Mouse (Mus musculus): ENCODE data around the gene Uap1l1.
A peak's percentile ranks its signal among the peaks of the same experiment; 100 is the strongest.
"Not testable (repeated sequence)": the region's sequence is repeated elsewhere in the genome, so short reads cannot be mapped to it uniquely, and the experiment has no call there.

The Uap1l1 gene

DNA sequence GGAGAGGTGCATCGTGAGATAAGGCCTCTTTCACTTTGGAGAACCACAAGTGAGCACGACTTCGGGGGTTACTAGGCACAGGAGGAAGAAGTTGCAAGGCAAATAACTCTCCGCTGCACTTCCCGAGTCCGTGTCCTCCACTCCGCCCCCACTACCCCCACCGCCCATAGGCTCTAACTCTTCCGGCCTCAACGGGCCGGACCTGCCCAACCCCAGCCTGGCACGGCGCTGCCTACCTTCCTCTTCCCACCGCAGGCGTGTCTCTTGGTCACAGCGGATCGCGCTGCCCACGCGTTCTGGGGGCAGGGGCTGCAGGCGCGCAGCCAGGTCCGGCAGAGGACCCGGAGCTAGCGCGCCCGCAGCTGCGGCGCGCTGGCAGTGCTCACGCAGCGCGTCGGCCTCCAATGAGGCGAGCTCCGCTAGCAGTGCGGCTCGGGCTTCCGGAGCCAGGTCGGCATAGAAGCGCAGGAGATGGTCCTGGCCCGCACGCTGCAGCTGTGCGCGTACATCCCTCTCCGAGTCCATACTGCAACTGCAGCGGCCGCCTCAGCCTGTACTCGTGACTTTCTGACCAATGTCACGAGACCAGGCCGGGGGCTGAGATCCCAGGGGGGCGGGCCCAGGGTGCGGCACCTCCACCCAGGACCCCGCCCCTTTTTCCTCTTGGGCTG is at the start of gene Uap1l1:
TSS of gene Uap1l1 (minus strand) at position 592 of the 671 bp plus-strand sequence.
- DNase-seq, result peak; percentile 69

GRCm38 (mm10) chr2:25413436-25413835 is 48.0 kb upstream of the Uap1l1 start:
- not testable (repeated sequence) for DNase-seq

DNA sequence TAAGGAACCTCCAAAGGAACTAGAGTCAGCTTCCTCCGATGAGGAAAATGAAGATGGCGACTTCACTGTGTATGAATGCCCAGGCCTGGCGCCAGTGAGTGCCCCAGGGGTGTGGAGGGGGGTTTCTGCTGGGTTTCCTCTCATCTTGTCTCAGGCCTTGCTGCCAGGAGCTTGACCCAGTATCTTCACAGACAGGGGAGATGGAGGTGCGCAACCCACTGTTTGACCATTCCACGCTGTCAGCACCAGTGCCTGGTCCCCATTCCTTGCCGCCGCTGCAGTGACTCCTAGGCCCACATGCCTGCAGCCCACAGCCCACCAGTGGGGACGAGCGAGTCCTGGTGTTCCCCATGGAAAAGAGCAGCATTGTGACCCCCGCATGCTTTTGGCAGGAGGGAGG is 43.4 kb upstream of the Uap1l1 start:
- DNase-seq, result no peak

- DNase-seq, result no peak
These were observed 38.5 kb upstream of the Uap1l1 start for GRCm38 (mm10) chr2:25403994-25404393.

DNA sequence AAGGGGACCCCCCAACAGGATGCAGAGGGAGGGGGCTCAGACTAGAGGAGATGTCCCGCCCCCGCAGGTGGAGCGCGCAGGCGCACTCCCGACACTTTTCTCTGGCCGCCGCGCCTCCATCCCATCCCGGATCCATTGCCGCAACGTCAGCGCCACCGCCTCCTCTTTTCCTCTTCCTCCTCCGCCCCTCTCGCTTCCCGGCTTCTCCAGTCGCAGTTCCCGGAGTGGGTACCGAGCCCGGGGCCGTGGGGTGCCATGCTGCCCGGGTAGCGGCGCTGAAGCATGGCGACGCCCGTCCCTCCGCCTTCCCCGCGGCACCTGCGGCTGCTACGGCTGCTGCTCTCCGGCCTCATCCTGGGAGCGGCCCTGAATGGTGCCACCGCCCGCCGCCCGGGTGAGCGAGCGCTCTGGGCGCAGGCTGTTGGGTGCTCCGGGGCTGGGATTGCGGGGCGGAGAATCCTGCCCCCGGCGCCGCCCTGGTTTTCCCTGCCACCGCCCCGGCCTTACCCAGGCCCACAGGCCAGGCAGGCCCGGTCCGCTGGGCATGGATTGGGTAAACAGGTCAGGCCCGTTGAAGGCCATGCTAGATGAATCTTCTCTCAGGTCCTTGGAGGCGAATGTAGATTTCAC is 37.6 kb upstream of the Uap1l1 start:
- peak; percentile 57 for DNase-seq

DNA sequence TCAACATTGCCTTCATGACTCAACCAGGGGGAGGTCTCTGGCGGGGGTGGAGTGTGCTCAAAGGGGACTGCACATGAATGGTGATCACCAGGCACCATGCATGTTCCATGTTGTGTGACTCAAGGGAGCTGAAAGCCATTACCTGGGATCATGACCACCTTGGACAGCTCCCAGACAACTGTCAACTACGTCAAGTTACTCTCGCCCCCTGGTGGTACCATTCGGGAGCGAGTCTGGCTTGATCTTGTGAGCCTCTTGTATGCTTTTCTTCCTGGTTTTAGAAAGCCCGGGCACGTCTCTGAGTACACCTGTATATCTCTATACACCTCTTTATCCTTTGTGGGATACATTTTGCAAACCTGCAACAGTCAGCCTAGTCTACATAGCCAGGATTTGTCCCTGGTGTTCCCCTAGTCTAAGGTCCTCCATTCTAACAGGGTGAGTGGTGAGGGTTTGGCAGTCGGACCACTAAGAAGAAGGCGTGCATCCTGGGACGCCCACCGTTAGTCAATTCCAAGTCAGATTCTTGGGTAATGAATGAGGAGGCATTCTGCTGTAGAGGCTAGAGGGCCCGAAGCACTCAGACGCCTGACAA is 37.0 kb upstream of the Uap1l1 start:
- peak; percentile 94 for DNase-seq

DNA sequence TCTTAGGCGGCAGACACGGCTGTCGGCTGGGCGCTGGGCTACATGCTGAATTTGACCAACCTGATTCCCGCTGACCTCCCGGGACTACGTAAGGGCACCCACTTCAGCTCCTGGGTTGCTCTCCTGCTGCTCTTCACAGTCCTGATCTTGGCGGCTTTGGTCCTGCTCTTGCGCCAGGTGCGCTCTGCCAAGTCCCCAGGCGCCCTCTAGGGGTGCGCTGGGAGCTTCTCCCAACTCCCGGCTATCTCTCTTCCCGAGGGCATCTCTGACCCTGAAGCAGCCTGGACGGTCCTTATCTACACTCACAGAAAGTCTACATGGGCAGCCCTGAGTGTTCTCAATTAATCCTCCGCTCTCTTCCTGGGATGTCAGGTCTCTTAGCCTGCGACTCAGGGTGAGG is 35.3 kb upstream of the Uap1l1 start:
- peak; percentile 67 for DNase-seq

- no peak for DNase-seq
These were observed 34.8 kb upstream of the Uap1l1 start for GRCm38 (mm10) chr2:25400291-25400690.

- no peak for DNase-seq
These were observed 33.6 kb upstream of the Uap1l1 start, which contains the start of gene Npdc1 for GRCm38 (mm10) chr2:25399051-25399450. Gene Npdc1, plus strand, starts transcription at chr2:25399351.

GRCm38 (mm10) chr2:25398065-25398464 is 32.6 kb upstream of the Uap1l1 start:
- no peak for DNase-seq

DNA sequence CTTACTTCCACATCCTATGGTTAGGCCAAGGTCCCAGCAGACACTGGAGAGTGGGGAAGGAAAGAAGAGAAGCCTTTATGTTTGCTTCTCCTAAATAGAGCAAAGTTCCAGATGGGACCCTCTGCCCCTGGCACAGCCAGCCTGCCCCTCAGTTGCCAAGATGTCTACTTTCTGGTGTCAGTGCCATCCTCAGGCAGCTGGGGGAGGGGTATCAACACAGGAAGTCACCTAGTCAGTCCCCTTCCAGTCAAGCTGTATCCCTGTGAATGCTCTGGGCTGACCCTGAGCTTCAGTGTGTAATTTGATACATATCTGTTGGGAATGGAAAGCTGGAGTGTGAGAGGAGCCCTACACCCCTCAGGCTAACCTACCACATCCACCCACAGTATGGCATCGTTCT is 31.5 kb upstream of the Uap1l1 start:
- no peak for DNase-seq

- DNase-seq, result no peak
These were observed 31.1 kb upstream of the Uap1l1 start for GRCm38 (mm10) chr2:25396597-25396983.

- peak; percentile 46 for DNase-seq
These were observed 30.5 kb upstream of the Uap1l1 start, which contains the start of gene Entpd2 for GRCm38 (mm10) chr2:25395721-25396596. Gene Entpd2, plus strand, starts transcription at chr2:25395874.

DNA sequence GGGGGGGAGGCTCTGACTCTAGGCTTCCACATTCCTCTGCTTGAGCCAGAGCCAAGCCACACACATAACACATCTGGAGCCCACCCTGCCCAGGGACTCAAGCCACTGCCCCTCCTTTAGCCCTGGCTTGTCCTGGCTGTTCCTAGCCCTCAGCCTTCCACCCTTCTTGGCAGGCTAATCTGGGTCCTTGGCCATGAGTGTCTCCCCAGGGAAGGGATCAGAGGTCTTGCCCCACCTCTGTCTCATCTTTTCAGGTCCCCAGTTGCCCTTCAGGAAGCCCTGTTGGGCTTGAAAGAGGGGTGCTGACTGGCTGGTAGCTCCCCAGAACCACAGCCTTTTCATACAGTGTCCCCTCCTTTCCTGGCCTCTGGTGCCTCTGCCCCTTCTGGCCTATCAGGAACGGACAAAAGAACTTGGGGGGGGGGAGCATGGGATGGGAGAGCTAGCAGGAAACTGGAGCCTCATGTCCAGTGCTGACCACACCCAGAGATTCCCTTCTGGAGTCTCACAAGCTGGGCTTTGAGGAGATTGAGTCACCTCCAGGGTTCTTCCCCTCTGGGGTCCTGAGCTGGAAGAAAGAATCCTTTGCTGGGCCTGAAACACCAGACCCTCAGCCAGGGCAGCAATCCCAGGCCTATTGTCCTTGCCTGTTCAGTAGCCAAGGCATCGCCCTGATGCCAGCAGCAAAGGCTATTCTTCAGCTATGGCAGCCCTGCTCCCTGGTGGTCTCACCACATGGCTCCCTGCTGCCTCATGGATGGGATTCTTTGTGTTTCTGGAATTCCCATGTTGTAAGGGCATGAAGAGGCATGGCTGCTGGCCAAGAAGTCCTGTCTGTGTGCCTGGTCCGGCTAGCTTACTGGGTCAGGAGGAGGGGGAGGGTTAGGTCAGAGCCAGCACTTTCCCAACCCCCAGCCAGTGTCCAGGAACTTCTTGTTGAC is 29.1 kb upstream of the Uap1l1 start:
- no peak for DNase-seq

DNA sequence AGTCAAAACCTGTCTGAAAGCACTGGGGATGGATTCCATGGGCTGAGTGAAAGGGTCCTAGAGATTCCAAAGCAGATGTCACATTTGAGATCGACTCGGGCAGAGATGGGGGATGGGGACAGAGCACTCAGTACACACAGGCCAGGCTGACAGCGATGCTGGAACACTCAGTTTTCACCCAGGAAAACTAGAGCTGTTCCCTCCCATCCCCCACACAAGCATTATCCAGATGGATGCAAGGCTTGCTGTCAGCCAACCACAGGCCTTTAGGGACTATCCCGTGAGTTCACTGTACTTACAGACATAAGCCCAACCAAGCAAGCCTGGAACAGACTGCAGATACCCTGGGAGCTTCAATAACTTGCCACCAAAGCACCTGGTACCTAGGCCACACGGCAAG is 25.8 kb upstream of the Uap1l1 start:
- no peak for DNase-seq

DNA sequence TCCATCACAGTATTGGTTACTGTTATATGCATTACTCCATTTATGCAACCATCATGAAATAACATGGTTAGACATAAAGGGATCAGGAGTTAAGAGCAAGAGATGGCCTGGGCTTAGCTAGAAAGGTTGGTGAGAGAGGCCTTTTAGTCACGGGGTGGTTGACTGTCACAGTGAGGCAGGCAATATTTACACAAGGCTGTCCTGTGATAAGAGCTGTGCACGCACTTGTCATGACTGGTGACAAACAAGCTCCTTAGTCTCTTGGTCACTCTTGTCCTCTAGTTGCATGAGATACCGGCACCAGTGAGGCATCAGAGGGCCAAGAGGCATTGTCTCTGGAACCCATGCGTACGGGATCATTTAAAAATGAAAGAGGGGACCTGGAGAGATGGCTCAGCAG is 19.0 kb upstream of the Uap1l1 start:
- DNase-seq, result no peak

DNA sequence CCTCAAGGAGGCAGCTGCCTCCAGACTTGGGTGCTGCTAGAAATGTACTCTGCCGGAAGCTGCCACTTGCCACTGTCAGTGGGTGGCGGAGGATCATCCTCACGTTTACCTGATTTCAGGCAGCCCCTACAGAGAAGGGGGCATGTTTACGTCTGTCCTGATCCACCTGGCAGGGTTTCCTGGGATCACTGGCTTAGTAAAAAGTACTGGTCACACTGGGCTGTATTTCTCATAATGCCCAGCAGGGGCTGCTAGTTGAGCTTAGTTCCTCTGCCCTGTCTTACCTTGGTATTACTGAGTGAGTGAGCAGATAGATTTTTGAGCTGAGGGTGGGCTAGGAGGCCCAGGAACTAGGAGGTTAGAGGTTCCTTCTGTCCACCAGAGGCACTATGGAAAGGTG is 11.1 kb upstream of the Uap1l1 start:
- peak; percentile 61 for DNase-seq

GRCm38 (mm10) chr2:25373431-25373830 is 7.9 kb upstream of the Uap1l1 start:
- DNase-seq, result no peak

GRCm38 (mm10) chr2:25372644-25373391 is 7.3 kb upstream of the Uap1l1 start:
- no peak for DNase-seq

GRCm38 (mm10) chr2:25371764-25372643 is 6.5 kb upstream of the Uap1l1 start, which contains the start of gene Sapcd2:
Gene Sapcd2, plus strand, starts transcription at chr2:25372321.
- DNase-seq, result peak; percentile 81

Data from thymus, postnatal 4 days (tissue).